Mouse (Mus musculus): ENCODE results near the gene Tmem200a.
"Not testable (repeated sequence)": the region's sequence is repeated elsewhere in the genome, so short reads cannot be mapped to it uniquely, and the experiment has no call there.

The Tmem200a gene

DNA sequence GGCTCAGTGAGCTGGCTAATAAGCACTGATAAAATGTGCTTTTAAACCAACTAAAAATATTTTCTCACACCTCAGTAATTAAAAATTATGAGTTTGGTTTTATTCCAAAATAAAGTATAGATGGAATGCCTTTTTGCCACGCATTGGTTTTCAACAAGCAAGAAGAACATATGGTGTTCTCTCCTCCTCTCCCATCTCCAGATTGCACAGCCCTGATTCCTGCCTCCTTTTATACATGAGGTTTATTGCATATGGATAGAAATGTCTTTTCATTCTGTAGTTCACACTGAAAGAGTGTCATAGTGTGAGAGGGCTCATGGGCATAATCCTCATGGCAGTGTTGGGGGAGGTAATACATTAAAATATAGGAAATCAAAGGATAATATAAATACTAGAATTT, 96.2 kb downstream of the Tmem200a start:
- DNase-seq (ENCODE audit: low spot score): no peak

DNA sequence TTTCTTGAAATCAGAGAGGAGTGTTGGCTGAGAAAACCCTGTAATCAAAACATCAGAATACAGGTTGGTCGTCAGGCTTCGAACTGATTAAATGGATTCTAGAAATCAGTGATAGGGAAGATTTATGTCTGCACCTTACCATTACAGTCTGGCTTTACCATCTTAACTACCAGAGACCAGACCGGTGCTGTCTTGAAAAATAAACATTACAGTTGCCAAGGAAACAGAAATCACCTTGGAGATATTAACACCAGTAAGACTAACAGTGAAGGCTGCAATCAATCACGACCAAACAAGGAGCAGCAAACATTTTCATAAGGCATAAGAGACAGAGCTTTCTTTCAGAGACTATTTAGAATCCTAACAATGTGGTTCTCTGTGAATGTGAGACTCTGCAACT, 116.0 kb downstream of the Tmem200a start:
- no peak for DNase-seq (ENCODE audit: low spot score)

DNA sequence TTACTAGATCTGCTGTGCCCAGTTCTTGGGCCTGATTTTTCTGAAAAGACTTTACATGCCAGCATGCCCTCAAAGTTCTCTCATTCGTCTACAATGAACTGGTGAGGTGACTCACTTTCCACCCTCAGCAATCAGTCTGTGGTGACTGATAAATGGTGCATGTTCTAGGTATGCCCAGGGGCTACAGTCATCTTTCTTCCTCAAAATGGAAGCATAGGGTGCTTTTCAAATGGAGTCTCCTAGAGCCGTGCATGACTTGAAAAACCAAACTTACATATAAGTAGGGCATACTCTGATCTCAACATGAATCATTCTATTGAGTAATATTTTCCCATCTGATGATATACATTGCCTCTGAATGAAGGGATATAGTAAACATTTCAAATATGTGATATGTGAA, 117.8 kb downstream of the Tmem200a start:
- DNase-seq (ENCODE audit: low spot score): no peak

GRCm38 (mm10) chr10:25958762-25959753, 119.8 kb downstream of the Tmem200a start:
- no peak for DNase-seq (ENCODE audit: low spot score)

- no peak for DNase-seq (ENCODE audit: low spot score)
Measured at GRCm38 (mm10) chr10:25954641-25955228, 124.1 kb downstream of the Tmem200a start.

- DNase-seq (ENCODE audit: low spot score): no peak
Measured at GRCm38 (mm10) chr10:25952838-25953237, 126.0 kb downstream of the Tmem200a start.

- no peak for DNase-seq (ENCODE audit: low spot score)
Measured at GRCm38 (mm10) chr10:25952150-25952549, 126.7 kb downstream of the Tmem200a start.

- no peak for DNase-seq (ENCODE audit: low spot score)
Measured at GRCm38 (mm10) chr10:25945866-25946265, 133.0 kb downstream of the Tmem200a start.

- no peak for DNase-seq (ENCODE audit: low spot score)
Measured at GRCm38 (mm10) chr10:25944641-25945040, 134.2 kb downstream of the Tmem200a start.

- DNase-seq (ENCODE audit: low spot score): no peak
Measured at GRCm38 (mm10) chr10:25931796-25932195, 147.1 kb downstream of the Tmem200a start.

DNA sequence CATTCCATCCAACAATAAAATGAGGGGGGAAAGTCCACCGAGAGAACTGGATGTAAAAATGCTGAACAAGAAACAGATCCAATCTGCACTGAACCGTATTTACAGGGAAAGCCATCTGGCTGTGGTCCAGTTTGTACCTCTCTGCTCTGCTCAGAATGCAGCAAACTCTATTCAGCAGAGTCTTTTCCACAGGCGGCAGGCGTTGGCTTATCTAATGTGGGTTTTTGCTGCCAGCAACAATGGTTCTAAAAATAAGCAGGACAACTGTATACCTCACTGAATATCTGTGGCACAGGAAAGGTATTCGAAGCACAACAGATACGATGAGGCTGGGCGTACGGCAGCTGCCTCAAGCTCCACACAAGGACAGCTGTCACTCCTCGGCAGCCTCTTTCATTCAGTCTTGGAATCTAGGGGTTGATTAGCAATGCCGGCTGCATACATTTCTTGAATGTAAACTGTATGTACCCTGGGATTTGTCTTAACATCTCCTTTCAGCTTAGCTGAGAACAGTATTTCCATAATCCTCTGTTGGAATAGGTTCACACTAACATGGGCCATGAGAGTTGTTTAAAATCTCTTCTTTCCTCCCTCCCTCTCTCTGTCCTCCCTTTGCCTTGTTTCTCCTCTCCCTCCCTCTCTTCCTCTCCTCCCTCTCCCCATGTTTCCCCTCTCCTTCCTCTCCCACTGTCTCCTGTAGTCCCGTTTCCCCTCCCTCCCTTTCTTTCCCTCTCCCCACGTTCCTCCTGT, 149.3 kb downstream of the Tmem200a start:
- DNase-seq (ENCODE audit: low spot score): no peak

GRCm38 (mm10) chr10:25928861-25929368, 149.9 kb downstream of the Tmem200a start:
- DNase-seq (ENCODE audit: low spot score): no peak

DNA sequence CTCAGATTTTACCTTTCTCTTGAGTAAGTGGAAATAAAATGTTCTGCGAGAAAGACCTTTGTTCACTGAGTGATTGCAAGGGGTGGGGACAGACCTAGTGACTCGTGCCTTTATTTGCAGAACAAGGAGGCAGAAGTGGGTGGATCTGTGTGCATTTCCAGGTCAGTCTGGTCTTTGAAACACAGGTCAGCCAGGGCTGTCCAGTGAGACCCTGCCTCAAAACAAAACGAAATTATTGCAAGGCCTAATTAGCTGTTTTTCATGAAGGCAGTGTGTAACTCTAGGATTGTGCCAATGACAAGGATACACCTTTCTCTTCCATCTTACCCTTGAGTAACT, 150.4 kb downstream of the Tmem200a start:
- DNase-seq (ENCODE audit: low spot score): no peak

DNA sequence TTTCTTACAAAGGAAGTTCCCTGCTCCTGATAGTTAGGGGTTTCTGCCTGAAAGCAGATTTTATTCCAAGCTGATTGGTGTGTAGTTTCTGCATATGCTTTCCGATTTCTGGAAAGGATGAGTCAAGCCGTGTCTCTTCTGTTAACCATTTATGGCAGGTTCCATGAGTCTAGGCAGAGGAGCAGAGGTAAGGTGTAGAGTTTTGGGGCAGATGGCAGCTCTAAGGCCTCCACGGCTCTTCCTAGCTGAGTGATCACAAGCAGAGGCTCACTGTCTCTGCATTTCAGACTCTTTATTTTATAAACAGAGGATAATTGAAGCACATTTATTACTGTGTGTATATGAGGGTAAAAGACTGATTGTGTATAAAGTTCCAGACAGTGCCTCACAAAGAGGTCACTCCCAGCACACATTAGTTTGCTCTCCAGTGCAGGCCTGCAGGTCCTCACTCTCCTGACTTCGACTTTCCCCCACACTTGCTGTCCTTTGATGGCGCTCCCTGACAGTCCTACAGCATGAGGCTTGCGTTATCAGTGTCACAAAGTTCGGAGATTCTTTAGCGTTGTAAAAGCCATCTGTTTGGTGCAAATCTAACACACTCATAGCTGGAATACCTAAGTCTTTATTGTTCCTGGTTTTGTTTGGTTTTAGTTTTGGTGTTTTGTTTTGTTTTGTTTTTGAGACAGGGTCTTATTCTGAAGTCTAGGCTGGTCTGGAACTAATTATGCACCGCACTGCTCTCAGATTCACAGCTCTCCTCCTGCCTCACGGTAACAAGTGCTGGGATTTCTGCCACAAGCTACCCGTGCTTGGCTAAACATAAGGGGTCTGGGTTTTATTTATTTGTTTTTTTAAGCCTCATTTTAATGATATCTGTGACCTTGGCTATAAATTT, 151.1 kb downstream of the Tmem200a start:
- no peak for DNase-seq (ENCODE audit: low spot score)

DNA sequence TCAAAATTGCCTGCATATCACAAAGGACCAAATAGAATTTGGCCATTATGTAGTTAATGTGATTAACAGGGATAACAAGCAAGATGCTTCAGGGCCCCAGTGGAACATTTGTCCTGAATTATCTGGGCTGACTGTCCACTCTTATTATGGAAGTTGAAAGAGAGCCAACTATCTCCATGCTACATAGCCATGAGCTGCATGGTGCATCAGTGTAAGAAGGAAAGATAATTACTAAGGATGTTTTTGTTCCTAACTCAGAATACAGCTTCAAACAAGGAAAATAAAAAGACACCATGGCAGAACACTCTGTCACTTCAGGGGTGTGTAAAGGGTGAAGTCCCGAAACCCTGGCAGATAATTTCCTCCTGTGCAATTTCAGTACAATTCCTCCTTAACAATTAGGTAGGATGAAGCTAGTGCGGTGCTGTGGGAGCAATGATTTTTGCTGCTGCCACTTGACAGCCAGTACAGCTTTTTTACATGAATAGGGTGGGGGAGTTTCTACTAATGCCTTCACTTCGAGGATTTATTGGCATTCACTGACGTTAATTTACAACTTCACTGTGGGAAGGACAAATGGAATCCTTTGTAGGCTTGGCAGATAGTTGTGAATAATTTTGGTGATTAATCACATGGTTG, 158.1 kb downstream of the Tmem200a start:
- no peak for DNase-seq (ENCODE audit: low spot score)

DNA sequence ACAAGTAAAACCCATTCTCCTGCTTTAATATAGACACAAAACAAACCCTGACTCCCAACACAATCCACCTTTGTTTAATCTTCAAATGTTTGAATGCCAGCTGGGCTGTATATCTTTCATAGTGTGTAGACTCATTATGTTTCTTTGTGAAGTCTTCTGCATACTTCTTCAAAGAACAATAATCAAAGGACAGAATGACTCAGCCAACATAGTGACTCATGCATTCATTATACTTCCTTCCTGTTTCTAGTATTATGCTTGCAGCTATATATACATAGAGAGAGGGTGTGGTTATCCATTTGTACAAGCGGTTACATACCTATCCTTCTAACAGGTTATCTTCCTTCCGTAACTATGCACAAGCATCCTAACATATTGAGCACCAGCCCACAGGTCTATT, 160.7 kb downstream of the Tmem200a start:
- no peak for DNase-seq (ENCODE audit: low spot score)

- DNase-seq (ENCODE audit: low spot score): no peak
Measured at GRCm38 (mm10) chr10:25910270-25910669, 168.6 kb downstream of the Tmem200a start.

GRCm38 (mm10) chr10:25908027-25909012, 170.5 kb downstream of the Tmem200a start:
- DNase-seq (ENCODE audit: low spot score): no peak

- not testable (repeated sequence) for DNase-seq (ENCODE audit: low spot score)
Measured at GRCm38 (mm10) chr10:25894126-25894525, 184.7 kb downstream of the Tmem200a start.

GRCm38 (mm10) chr10:25887225-25887624, 191.6 kb downstream of the Tmem200a start:
- no peak for DNase-seq (ENCODE audit: low spot score)

All from spleen, adult 12 weeks (tissue).